In the genomic region with DNA sequence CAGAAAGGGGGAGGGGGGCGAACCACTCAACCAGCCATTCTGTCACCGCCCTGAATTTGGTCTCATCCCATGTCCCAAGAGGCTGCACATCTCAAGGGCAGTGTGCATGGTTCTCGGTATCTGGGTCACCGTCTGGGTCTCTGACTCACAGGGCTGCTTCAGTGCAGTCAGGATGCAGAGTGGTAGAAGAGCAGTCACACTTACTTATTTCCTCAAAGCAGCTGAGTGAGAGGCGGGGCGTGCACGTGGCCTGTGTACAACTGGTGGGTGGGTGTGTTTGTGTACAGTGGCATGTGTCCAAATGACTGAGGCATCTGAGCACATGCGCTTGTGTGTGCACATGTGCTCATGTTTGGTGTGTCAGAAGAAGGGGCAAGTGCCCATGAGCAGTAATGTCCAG, we compare ENCODE assay signal across 10 mouse cellular contexts. TPM values are rescaled to one million over a fixed set of nuclear protein-coding genes. Genes with fewer than 3 reads are reported as not detected.
DNase-seq lines count a peak whose midpoint lies in the region; ATAC-seq and TF ChIP-seq lines count a peak whose summit lies in the region.
"Had no signal": no experiment of that assay in that cellular context is flagged by ENCODE, and none has a peak within 500 bp of the region (broad histone marks: within the 10 kb centered on the region; RNA-seq: fewer than 3 reads in every experiment).

No protein-coding gene starts in this region.

- H3K4me3 ChIP-seq in kidney, embryonic 16.5 days (ENCODE audit: low read length) = no peak overlapping the region
- H3K4me3 ChIP-seq in hindbrain, postnatal 0 days (ENCODE audit: low read length) = no peak overlapping the region
- H3K4me3 ChIP-seq: neural tube, embryonic 12.5 days had no signal

- H3K36me3 ChIP-seq in kidney, embryonic 16.5 days (ENCODE audit: insufficient read depth, low read length) = no peaks in the 10 kb centered on the region
- H3K36me3 ChIP-seq in hindbrain, postnatal 0 days (ENCODE audit: insufficient read depth, low read length) = no peaks in the 10 kb centered on the region
- H3K36me3 ChIP-seq: neural tube, embryonic 12.5 days had no signal

- no peaks in the 10 kb centered on the region for H3K9me3 ChIP-seq in kidney, embryonic 16.5 days (ENCODE audit: low read length)
- H3K9me3 ChIP-seq in hindbrain, postnatal 0 days (ENCODE audit: low read length) = no peaks in the 10 kb centered on the region
- H3K9me3 ChIP-seq: neural tube, embryonic 12.5 days had no signal

- DNase-seq in kidney, postnatal 25 days = peak; percentile 12 to 44
- peak; percentile 62 for DNase-seq in adrenal gland, postnatal 10 days
- DNase-seq in layer of hippocampus, adult 9-10 months (ENCODE audit: low spot score) = peak; percentile 47
- DNase-seq in right cerebral cortex, adult 2 months (ENCODE audit: low spot score in 2 of 2) = peak; percentile 62 to 64
- no peak for DNase-seq in spleen, postnatal 36 days (ENCODE audit: low spot score in 2 of 2)
- no peak for DNase-seq in cerebellum, postnatal 36 days
- DNase-seq in hindbrain, postnatal 0 days (ENCODE audit: low spot score) = no peak

- peaks cover 20% of the 10 kb centered on the region for H3K4me1 ChIP-seq in kidney, embryonic 16.5 days (ENCODE audit: insufficient read depth, low read length)
- H3K4me1 ChIP-seq in hindbrain, postnatal 0 days (ENCODE audit: insufficient read depth, low read length) = peaks cover 6% of the 10 kb centered on the region

- no peaks in the 10 kb centered on the region for H3K27me3 ChIP-seq in kidney, embryonic 16.5 days (ENCODE audit: insufficient read depth, low read length)
- no peaks in the 10 kb centered on the region for H3K27me3 ChIP-seq in hindbrain, postnatal 0 days (ENCODE audit: insufficient read depth, low read length)
- H3K27me3 ChIP-seq: neural tube, embryonic 12.5 days had no signal

- no peak for TF ChIP-seq CTCF in hindbrain, postnatal 0 days (IDR thresholded peaks at IDR 0.05; ENCODE audit: low read depth)

- H3K9ac ChIP-seq in kidney, embryonic 16.5 days (replicated peaks; ENCODE audit: low read length) = no peak overlapping the region
- H3K9ac ChIP-seq in hindbrain, postnatal 0 days (replicated peaks; ENCODE audit: low read length) = no peak overlapping the region
- H3K9ac ChIP-seq: liver, embryonic 14.5 days; neural tube, embryonic 12.5 days had no signal

- H3K4me2 ChIP-seq in kidney, embryonic 16.5 days (replicated peaks; ENCODE audit: low read depth, low read length) = no peak overlapping the region
- no peak overlapping the region for H3K4me2 ChIP-seq in hindbrain, postnatal 0 days (ENCODE audit: low read depth, low read length)
- H3K4me2 ChIP-seq: neural tube, embryonic 12.5 days had no signal

- WGBS in kidney, embryonic 16.5 days = 59% methylated on average over 8 of the region's 8 CpGs
- WGBS in hindbrain, postnatal 0 days = 78% methylated on average over 8 of the region's 8 CpGs

- ATAC-seq in kidney, embryonic 16.5 days (ENCODE audit: low FRiP score, low TSS enrichment) = no peak
- no peak for ATAC-seq in hindbrain, postnatal 0 days

- H3K27ac ChIP-seq in kidney, embryonic 16.5 days (ENCODE audit: low read length) = no peak overlapping the region
- no peak overlapping the region for H3K27ac ChIP-seq in hindbrain, postnatal 0 days
- H3K27ac ChIP-seq: liver, embryonic 14.5 days; neural tube, embryonic 12.5 days had no signal

RNA-seq across cellular contexts. Expression of gene Sdk2, which starts 28.8 kb away (rescaled TPM):
- 2.8 and 3.7 TPM in 2 replicates for polyA plus RNA-seq in kidney, embryonic 16.5 days (2015; fragmentation: Nextera tagmentation; extraction: Ambion mirVana)
- total RNA-seq in adrenal gland, postnatal 10 days (2021) = 1 to 10 TPM; 4.9 to 5.4 TPM
- 30.4 and 32.2 TPM in 2 replicates for total RNA-seq in hindbrain, postnatal 0 days (2014; rRNA removed)
- polyA plus RNA-seq in hindbrain, postnatal 0 days (2015; fragmentation: Nextera tagmentation; extraction: Ambion mirVana) = 2.9 and 3.0 TPM in 2 replicates

Comparison
In these comparisons a context has a peak if more than half of its experiments do, and no peak if none do; other contexts are left out.
1. DNase-seq: peak in kidney, postnatal 25 days (2 of 2), adrenal gland, postnatal 10 days (single experiment), layer of hippocampus, adult 9-10 months (single experiment) and right cerebral cortex, adult 2 months (2 of 2); none in spleen, postnatal 36 days (0 of 2), cerebellum, postnatal 36 days (0 of 2) and hindbrain, postnatal 0 days (single experiment).